Mouse (Mus musculus) MEL (cell line): ENCODE results near the gene Mlana. TPM values are rescaled to one million over a fixed set of nuclear protein-coding genes. Genes with fewer than 3 reads are reported as not detected.

Source experiments
- DNase-seq: peaks from one replicate; pipeline ENCODE4 v3.0.0; 2011; ENCODE audit warnings: low read depth, low spot score
- H3K27ac ChIP-seq: 2 replicates; pipeline ENCODE4 v1.5.1; 2012; ENCODE audit warnings: low read depth, mild to moderate bottlenecking, control low read depth, low read length, moderate library complexity; ENCODE audit not compliant: control insufficient read depth
- H3K27me3 ChIP-seq, 2 experiments: fragments of 150-350 bp in 1 of 2; sonication (generic) in 1 of 2; 2 replicates each; pipeline ENCODE4 v1.6.1; 2012; ENCODE audit warnings: low read length in 2 of 2, mild to moderate bottlenecking in 2 of 2, improper control_type of control experiment in 1 of 2, moderate library complexity in 1 of 2; ENCODE audit not compliant: insufficient read depth in 2 of 2, control insufficient read depth in 1 of 2
- H3K36me3 ChIP-seq, 2 experiments: 2 replicates each; pipeline ENCODE4 v1.6.1; 2012 to 2014; ENCODE audit warnings: low read length in 2 of 2, improper control_type of control experiment in 1 of 2, inconsistent platforms in 1 of 2, mild to moderate bottlenecking in 1 of 2; ENCODE audit not compliant: insufficient read depth in 2 of 2, control insufficient read depth in 1 of 2
- H3K4me1 ChIP-seq, 2 experiments: fragments of 150-350 bp in 1 of 2; sonication (generic) in 1 of 2; 2 replicates each; pipeline ENCODE4 v1.6.1; 2012; ENCODE audit warnings: low read length in 2 of 2, improper control_type of control experiment in 1 of 2, mild to moderate bottlenecking in 1 of 2; ENCODE audit not compliant: insufficient read depth in 2 of 2, control insufficient read depth in 1 of 2
- H3K4me3 ChIP-seq, 2 experiments: fragments of 150-350 bp in 1 of 2; sonication (generic) in 1 of 2; 2 replicates each; pipeline ENCODE4 v1.5.1; 2012; ENCODE audit warnings: low read depth in 2 of 2, low read length in 2 of 2, mild to moderate bottlenecking in 2 of 2, moderate library complexity in 2 of 2, control low read depth in 1 of 2, improper control_type of control experiment in 1 of 2; ENCODE audit not compliant: control insufficient read depth in 1 of 2, insufficient read depth in 1 of 2
- H3K79me2 ChIP-seq: 2 replicates; pipeline ENCODE4 v1.6.1; 2012; ENCODE audit warnings: mild to moderate bottlenecking, low read length, moderate library complexity; ENCODE audit not compliant: control insufficient read depth, poor library complexity, insufficient read depth
- H3K9ac ChIP-seq: 2 replicates; pipeline ENCODE4 v1.6.1; 2012; ENCODE audit warnings: low read depth, mild to moderate bottlenecking, control low read depth, low read length, moderate library complexity; ENCODE audit not compliant: control insufficient read depth, poor library complexity, severe bottlenecking
- H3K9me3 ChIP-seq: fragments of 150-350 bp; sonication (generic); replicated peaks from 2 replicates; pipeline ENCODE4 v1.6.1; 2012; ENCODE audit warnings: mild to moderate bottlenecking, low read length, improper control_type of control experiment, moderate library complexity; ENCODE audit not compliant: insufficient read depth
- CTCF ChIP-seq, 3 experiments: IDR thresholded peaks in 2 of 3; conservative IDR thresholded peaks in 1 of 3; 2 replicates each; pipeline ENCODE4 v1.5.1; 2011 to 2012; ENCODE audit warnings: low read length in 3 of 3, low read depth in 2 of 3, mild to moderate bottlenecking in 2 of 3, improper control_type of control experiment in 1 of 3, inconsistent platforms in 1 of 3, mixed read lengths in 1 of 3, moderate library complexity in 1 of 3; ENCODE audit not compliant: control insufficient read depth in 1 of 3, insufficient read depth in 1 of 3, poor library complexity in 1 of 3, severe bottlenecking in 1 of 3
- ETS1 ChIP-seq: IDR thresholded peaks from 2 replicates; pipeline ENCODE4 v1.6.1; 2012; ENCODE audit warnings: low read depth, mild to moderate bottlenecking, inconsistent platforms, low read length, improper control_type of control experiment, moderate library complexity
- HCFC1 ChIP-seq: IDR thresholded peaks from 2 replicates; pipeline ENCODE4 v1.6.1; 2012; ENCODE audit warnings: low read depth, mild to moderate bottlenecking, inconsistent platforms, low read length, improper control_type of control experiment, moderate library complexity
- MAFK ChIP-seq: IDR thresholded peaks from 2 replicates; pipeline ENCODE4 v1.6.1; 2011; ENCODE audit warnings: low read depth, mild to moderate bottlenecking, low read length, improper control_type of control experiment, borderline replicate concordance
- TCF12 ChIP-seq: IDR thresholded peaks from 2 replicates; pipeline ENCODE4 v1.6.1; 2014; ENCODE audit warnings: low read depth, mild to moderate bottlenecking, inconsistent platforms, low read length, improper control_type of control experiment, moderate library complexity
- USF1 ChIP-seq: IDR thresholded peaks from 2 replicates; pipeline ENCODE4 v1.6.1; 2014; ENCODE audit warnings: low read depth, mild to moderate bottlenecking, inconsistent platforms, low read length, improper control_type of control experiment, moderate library complexity
- USF2 ChIP-seq, 2 experiments: IDR thresholded peaks; 2 replicates each; pipeline ENCODE4 v1.6.1; 2011 to 2012; ENCODE audit warnings: improper control_type of control experiment in 2 of 2, low read length in 2 of 2, borderline replicate concordance in 1 of 2, inconsistent platforms in 1 of 2, low read depth in 1 of 2, mild to moderate bottlenecking in 1 of 2; ENCODE audit not compliant: insufficient read depth in 1 of 2
- polyA plus RNA-seq, 2 experiments: library from polyadenylated mRNA; stranded (reverse) in 1 of 2; unstranded in 1 of 2; fragments of >175 nt in 1 of 2; fragments of >200 nt in 1 of 2; gene quantifications; 2 replicates each; pipeline versions ENCODE4 v1.2.1 to v1.2.4; 2012; ENCODE audit warnings: low replicate concordance in 2 of 2, low read depth in 1 of 2; ENCODE audit not compliant: insufficient read length in 2 of 2, insufficient read depth in 1 of 2, missing spikeins in 1 of 2
- total RNA-seq: library from RNA; depleted of rRNA; stranded (reverse); fragments of 300-350 nt; gene quantifications from 2 replicates; pipeline ENCODE4 v1.2.3, GENCODE M21; 2012

The Mlana gene
- total and polyA plus RNA-seq, 3 experiments = 0.27 to 0.78 TPM; not detected in 1

DNA sequence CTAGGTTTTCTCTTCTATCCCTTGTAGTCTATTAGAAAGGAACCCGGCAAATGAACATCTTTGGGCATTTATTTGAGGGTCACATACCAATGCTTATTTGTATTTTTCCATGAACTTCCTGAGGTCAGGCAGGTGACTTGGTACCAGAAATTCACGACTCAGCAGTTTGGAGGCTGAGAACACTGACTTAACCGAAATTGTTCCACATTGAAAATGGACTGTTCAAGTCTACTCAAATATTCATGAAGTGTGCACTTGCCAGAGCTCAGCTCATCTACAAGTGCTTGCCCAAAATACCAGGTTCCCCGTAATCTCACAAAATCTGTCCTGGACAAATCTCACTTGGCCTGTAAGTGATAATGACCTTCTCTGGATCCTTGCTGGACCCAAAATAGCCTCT is 41.6 kb upstream of the Mlana start:
- peaks cover 0 to 8% of the 10 kb centered on the region in 2 experiments; a peak in 2 of 4 replicates for H3K36me3 ChIP-seq
- H3K9me3 ChIP-seq = no peaks in the 10 kb centered on the region
- no peak overlapping the region for H3K9ac ChIP-seq
- no peaks in the 10 kb centered on the region for H3K79me2 ChIP-seq
- peaks cover 0 to 2% of the 10 kb centered on the region in 2 experiments; a peak in 1 of 4 replicates for H3K27me3 ChIP-seq
- peaks cover 5 to 6% of the 10 kb centered on the region in 2 experiments for H3K4me1 ChIP-seq
- TF ChIP-seq USF2 (IDR thresholded peaks at IDR 0.05; ENCODE audit: borderline replicate concordance in 1 of 2, insufficient read depth in 1 of 2, low read depth in 1 of 2, low read length in 2 of 2) = no peak
- TF ChIP-seq USF1 = no peak
- peak; percentile 94 for TF ChIP-seq MAFK
- TF ChIP-seq TCF12 = no peak
- TF ChIP-seq, all 39 proteins: peak for 1
- no peak for DNase-seq
- Histone ChIP-seq H3K4me3 (no peak overlapping the region), H3K27ac (no peak overlapping the region)

DNA sequence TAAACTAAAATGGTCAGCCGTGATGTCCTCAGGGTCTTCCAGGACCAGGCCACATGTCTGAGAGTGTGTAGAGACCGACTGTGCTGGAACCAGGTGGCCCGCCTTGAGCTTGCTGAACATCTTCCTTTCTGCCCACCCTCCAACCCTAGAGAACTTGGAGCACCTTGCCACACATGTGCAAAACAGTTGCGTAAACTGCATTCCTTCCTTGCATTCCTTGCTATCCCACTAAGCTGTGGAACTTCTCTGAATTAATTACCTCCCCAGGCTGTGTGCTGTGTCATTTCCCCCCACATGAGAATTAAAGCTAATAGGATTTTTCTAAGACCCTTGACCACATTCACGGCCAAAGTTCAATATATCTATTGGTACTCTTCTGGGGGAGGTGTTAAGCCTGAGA is 41.0 kb upstream of the Mlana start:
- DNase-seq = no peak
- Histone ChIP-seq H3K9ac (no peak overlapping the region), H3K4me3 (no peak overlapping the region), H3K9me3 (no peaks in the 10 kb centered on the region), H3K4me1 (peaks cover 9% of the 10 kb centered on the region in 2 experiments), H3K27me3 (peaks cover 0 to 2% of the 10 kb centered on the region in 2 experiments; a peak in 1 of 4 replicates), H3K79me2 (no peaks in the 10 kb centered on the region), H3K36me3 (peaks cover 0 to 10% of the 10 kb centered on the region in 2 experiments; a peak in 2 of 4 replicates), H3K27ac (no peak overlapping the region)
- TF ChIP-seq ETS1 = 0 out of 2 replicates have a peak, but pooled peaks have one; percentile 8
- no peak for TF ChIP-seq CTCF (IDR thresholded peaks at IDR 0.05 in 2 of 3, conservative IDR thresholded peaks at IDR 0.05 in 1 of 3; ENCODE audit: control insufficient read depth in 1 of 3, insufficient read depth in 1 of 3, low read depth in 2 of 3, low read length in 3 of 3, poor library complexity in 1 of 3, severe bottlenecking in 1 of 3)

DNA sequence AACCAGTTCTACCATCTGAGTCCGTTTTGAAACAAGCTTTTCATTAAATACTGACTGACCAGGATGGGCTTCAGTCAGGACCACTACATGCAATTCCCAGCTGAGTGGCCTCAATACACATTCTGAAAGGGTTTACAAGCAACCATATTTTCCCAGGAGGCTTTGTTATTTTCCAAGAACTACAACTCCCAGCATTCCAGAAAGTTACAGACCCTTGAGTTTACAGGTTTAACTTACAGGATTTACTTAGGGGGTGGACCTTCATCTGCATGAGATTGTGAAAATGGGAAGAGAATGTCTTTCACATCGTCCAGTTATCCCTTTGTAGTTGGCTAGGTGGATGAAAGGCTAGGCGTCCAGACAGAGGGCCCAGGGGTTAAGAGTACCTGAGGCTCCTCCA is 40.6 kb upstream of the Mlana start:
- Histone ChIP-seq H3K9ac (no peak overlapping the region), H3K9me3 (no peaks in the 10 kb centered on the region), H3K27me3 (peaks cover 0 to 2% of the 10 kb centered on the region in 2 experiments; a peak in 1 of 4 replicates), H3K36me3 (peaks cover 0 to 10% of the 10 kb centered on the region in 2 experiments; a peak in 2 of 4 replicates), H3K27ac (no peak overlapping the region), H3K4me3 (no peak overlapping the region), H3K4me1 (peaks cover 9 to 10% of the 10 kb centered on the region in 2 experiments), H3K79me2 (no peaks in the 10 kb centered on the region)
- no peak for DNase-seq
- TF ChIP-seq HCFC1 = peak; percentile 69; the same call in 1 of the 2 replicates
- TF ChIP-seq CTCF (IDR thresholded peaks at IDR 0.05 in 2 of 3, conservative IDR thresholded peaks at IDR 0.05 in 1 of 3; ENCODE audit: control insufficient read depth in 1 of 3, insufficient read depth in 1 of 3, low read depth in 2 of 3, low read length in 3 of 3, poor library complexity in 1 of 3, severe bottlenecking in 1 of 3) = no peak
